ENCODE assay signal across 8 mouse cellular contexts in the genomic region with DNA sequence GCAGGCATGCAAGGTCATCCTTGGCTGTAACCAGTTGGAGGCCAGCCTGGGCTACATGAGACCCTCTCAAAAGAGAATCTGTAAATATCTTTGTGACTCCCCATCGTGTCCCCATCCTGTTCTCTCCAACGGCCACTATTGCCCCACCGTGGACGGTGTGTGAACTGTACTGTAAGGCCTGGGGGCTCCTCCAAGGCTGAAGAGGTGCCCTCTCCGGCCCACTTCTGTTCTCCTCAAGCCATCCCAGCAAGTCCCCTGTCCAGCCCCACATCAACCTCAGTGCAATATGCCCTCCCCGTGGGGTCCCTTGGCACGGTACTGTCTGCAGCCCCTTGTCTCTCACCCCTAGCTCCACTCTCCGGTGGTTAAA. TPM values are rescaled to one million over a fixed set of nuclear protein-coding genes. Genes with fewer than 3 reads are reported as not detected.
DNase-seq lines count a peak whose midpoint lies in the region; ATAC-seq and TF ChIP-seq lines count a peak whose summit lies in the region.
"Had no signal": no experiment of that assay in that cellular context is flagged by ENCODE, and none has a peak within 500 bp of the region (broad histone marks: within the 10 kb centered on the region; RNA-seq: fewer than 3 reads in every experiment).

No protein-coding gene starts in this region.

- WGBS in lung, postnatal 0 days: 39% methylated on average over 8 of the region's 8 CpGs
- 43% methylated on average over 8 of the region's 8 CpGs for WGBS in heart, embryonic 11.5 days (ENCODE audit: insufficient replicate concordance)
- WGBS in liver, embryonic 11.5 days: 39% methylated on average over 8 of the region's 8 CpGs

- TF ChIP-seq EP300 in lung, postnatal 0 days (IDR thresholded peaks at IDR 0.05): no peak; the same call in 1 of the 2 replicates

- intact Hi-C loops in gastrocnemius, postnatal 36 days (cut with DNase I): no loop called here

- H3K27ac ChIP-seq in lung, postnatal 0 days (ENCODE audit: low read length): peak overlapping the region; percentile 89; the same call in 1 of the 2 replicates
- H3K27ac ChIP-seq in heart, embryonic 11.5 days (ENCODE audit: low read depth, low read length): peak overlapping the region; percentile 85; the same call in 1 of the 2 replicates
- peak overlapping the region; percentile 78 for H3K27ac ChIP-seq in liver, embryonic 11.5 days (ENCODE audit: low read depth, low read length)

- 0 out of 2 replicates have a peak overlapping the region, but pooled peaks have one; percentile 96 for H3K4me3 ChIP-seq in lung, postnatal 0 days (ENCODE audit: low read depth, low read length)
- peak overlapping the region; percentile 96 for H3K4me3 ChIP-seq in heart, embryonic 11.5 days (ENCODE audit: low read depth, low read length)
- H3K4me3 ChIP-seq in liver, embryonic 11.5 days (ENCODE audit: low read depth, low read length): peak overlapping the region; percentile 97

- no peaks in the 10 kb centered on the region for H3K27me3 ChIP-seq in lung, postnatal 0 days (replicated peaks; ENCODE audit: insufficient read depth, low read length)
- H3K27me3 ChIP-seq in heart, embryonic 11.5 days (ENCODE audit: control insufficient read depth, insufficient read depth, low read length): no peaks in the 10 kb centered on the region
- no peaks in the 10 kb centered on the region for H3K27me3 ChIP-seq in liver, embryonic 11.5 days (replicated peaks; ENCODE audit: control insufficient read depth, insufficient read depth, low read length)

- H3K4me1 ChIP-seq in lung, postnatal 0 days (ENCODE audit: insufficient read depth, low read depth, low read length): peaks cover 10% of the 10 kb centered on the region
- peaks cover 37% of the 10 kb centered on the region for H3K4me1 ChIP-seq in heart, embryonic 11.5 days (ENCODE audit: control insufficient read depth, insufficient read depth, low read length)
- H3K4me1 ChIP-seq in liver, embryonic 11.5 days (replicated peaks; ENCODE audit: control insufficient read depth, insufficient read depth, low read length): peaks cover 34% of the 10 kb centered on the region

- H3K9ac ChIP-seq in lung, postnatal 0 days (replicated peaks; ENCODE audit: low read depth): peak overlapping the region; percentile 23
- peak overlapping the region; percentile 72; the same call in 1 of the 2 replicates for H3K9ac ChIP-seq in heart, embryonic 11.5 days (ENCODE audit: low read depth, low read length)
- H3K9ac ChIP-seq in liver, embryonic 11.5 days (ENCODE audit: low read depth, low read length): peak overlapping the region; percentile 63

- TF ChIP-seq CTCF in lung, postnatal 0 days (IDR thresholded peaks at IDR 0.05): peak; percentile 54

- H3K36me3 ChIP-seq in lung, postnatal 0 days (ENCODE audit: insufficient read depth, low read length): peaks cover 18% of the 10 kb centered on the region
- H3K36me3 ChIP-seq in heart, embryonic 11.5 days (ENCODE audit: control insufficient read depth, insufficient read depth, low read length): peaks cover 25% of the 10 kb centered on the region
- H3K36me3 ChIP-seq in liver, embryonic 11.5 days (ENCODE audit: control insufficient read depth, insufficient read depth, low read length): peaks cover 36% of the 10 kb centered on the region

- H3K9me3 ChIP-seq in lung, postnatal 0 days (ENCODE audit: low read length): no peaks in the 10 kb centered on the region
- H3K9me3 ChIP-seq in heart, embryonic 11.5 days (replicated peaks; ENCODE audit: control insufficient read depth, low read length): no peaks in the 10 kb centered on the region
- no peaks in the 10 kb centered on the region for H3K9me3 ChIP-seq in liver, embryonic 11.5 days (ENCODE audit: control insufficient read depth, low read length)

- ATAC-seq in lung, postnatal 0 days: no peak
- no peak for ATAC-seq in heart, embryonic 11.5 days (replicated peaks; ENCODE audit: insufficient number of reproducible peaks, low FRiP score, low TSS enrichment)
- no peak for ATAC-seq in liver, embryonic 11.5 days (replicated peaks; ENCODE audit: low FRiP score)
- no peak for ATAC-seq in megakaryocyte progenitor cell, adult 5-6 weeks (replicated peaks; ENCODE audit: poor library complexity)

- peak overlapping the region; percentile 67 for H3K4me2 ChIP-seq in lung, postnatal 0 days (replicated peaks; ENCODE audit: low read depth, low read length)
- H3K4me2 ChIP-seq in heart, embryonic 11.5 days: peak overlapping the region; percentile 87
- peak overlapping the region; percentile 96 for H3K4me2 ChIP-seq in liver, embryonic 11.5 days

- DNase-seq in lung, postnatal 0 days (ENCODE audit: low spot score): no peak
- no peak for DNase-seq in lung, postnatal 25 days (ENCODE audit: low spot score)
- DNase-seq in brain, adult 2 months (ENCODE audit: low read depth, low spot score): peak; percentile 35
- DNase-seq in liver, embryonic 11.5 days (ENCODE audit: low spot score): no peak
- no peak for DNase-seq in gastrocnemius, postnatal 36 days

RNA-seq across cellular contexts. Expression of gene Cactin, which starts 1.6 kb away (rescaled TPM):
- 20.3 and 23.0 TPM in 2 replicates for polyA plus RNA-seq in lung, postnatal 0 days (2015; fragmentation: Nextera tagmentation; extraction: Ambion mirVana)
- 20.2 and 25.0 TPM in 2 replicates for polyA plus RNA-seq in heart, embryonic 11.5 days (2014; fragmentation: Nextera tagmentation; extraction: Ambion mirVana)
- polyA plus RNA-seq in liver, embryonic 11.5 days (2014; fragmentation: Nextera tagmentation; extraction: Ambion mirVana): 49.9 and 51.9 TPM in 2 replicates
- total RNA-seq in megakaryocyte progenitor cell, adult 5-6 weeks (2015): 7.1 and 7.6 TPM in 2 replicates
- total RNA-seq in megakaryocyte progenitor cell, adult 5-6 weeks (2017): 30.8 and 32.7 TPM in 2 replicates
- total RNA-seq in gastrocnemius, postnatal 36 days (2021): 10 to 100 TPM in 1 of 2 experiments, 1 to 10 TPM in 1; 7.6 to 10.2 TPM

RNA-seq across cellular contexts. Expression of gene Tbxa2r, which starts 9.2 kb away (rescaled TPM):
- 19.6 and 28.4 TPM in 2 replicates for polyA plus RNA-seq in lung, postnatal 0 days (2015; fragmentation: Nextera tagmentation; extraction: Ambion mirVana)
- polyA plus RNA-seq in heart, embryonic 11.5 days (2014; fragmentation: Nextera tagmentation; extraction: Ambion mirVana): 10.9 and 11.2 TPM in 2 replicates
- 7.8 and 7.9 TPM in 2 replicates for polyA plus RNA-seq in liver, embryonic 11.5 days (2014; fragmentation: Nextera tagmentation; extraction: Ambion mirVana)
- total RNA-seq in megakaryocyte progenitor cell, adult 5-6 weeks (2015): 0.20 and 0.47 TPM in 2 replicates
- 0.47 TPM in 1 of 2 replicates, not detected in the other for total RNA-seq in megakaryocyte progenitor cell, adult 5-6 weeks (2017)
- total RNA-seq in gastrocnemius, postnatal 36 days (2021): under 1 TPM; 0.87 to 0.99 TPM

RNA-seq across cellular contexts. Expression of gene Gipc3, which starts 23.8 kb away (rescaled TPM):
- 0.33 and 0.55 TPM in 2 replicates for polyA plus RNA-seq in lung, postnatal 0 days (2015; fragmentation: Nextera tagmentation; extraction: Ambion mirVana)
- polyA plus RNA-seq in heart, embryonic 11.5 days (2014; fragmentation: Nextera tagmentation; extraction: Ambion mirVana): not detected in 2 replicates
- polyA plus RNA-seq in liver, embryonic 11.5 days (2014; fragmentation: Nextera tagmentation; extraction: Ambion mirVana): not detected in 2 replicates
- 0.32 TPM in 1 of 2 replicates, not detected in the other for total RNA-seq in megakaryocyte progenitor cell, adult 5-6 weeks (2015)
- total RNA-seq in megakaryocyte progenitor cell, adult 5-6 weeks (2017): 0.17 TPM in 1 of 2 replicates, not detected in the other
- total RNA-seq in gastrocnemius, postnatal 36 days (2021): 1 to 10 TPM; 1.1 to 1.3 TPM
- total RNA-seq: common myeloid progenitor, adult 5-6 weeks had no signal

RNA-seq across cellular contexts. Expression of gene Pip5k1c, which starts 26.6 kb away (rescaled TPM):
- 31.2 and 32.4 TPM in 2 replicates for polyA plus RNA-seq in lung, postnatal 0 days (2015; fragmentation: Nextera tagmentation; extraction: Ambion mirVana)
- 30.2 and 32.1 TPM in 2 replicates for polyA plus RNA-seq in heart, embryonic 11.5 days (2014; fragmentation: Nextera tagmentation; extraction: Ambion mirVana)
- polyA plus RNA-seq in liver, embryonic 11.5 days (2014; fragmentation: Nextera tagmentation; extraction: Ambion mirVana): 40.0 and 42.5 TPM in 2 replicates
- total RNA-seq in megakaryocyte progenitor cell, adult 5-6 weeks (2015): 18.9 and 24.6 TPM in 2 replicates
- total RNA-seq in megakaryocyte progenitor cell, adult 5-6 weeks (2017): 32.4 and 37.4 TPM in 2 replicates
- total RNA-seq in gastrocnemius, postnatal 36 days (2021): 10 to 100 TPM; 21.4 to 23.2 TPM

RNA-seq across cellular contexts. Expression of gene Tjp3, which starts 27.9 kb away (rescaled TPM):
- 24.1 and 30.8 TPM in 2 replicates for polyA plus RNA-seq in lung, postnatal 0 days (2015; fragmentation: Nextera tagmentation; extraction: Ambion mirVana)
- polyA plus RNA-seq in heart, embryonic 11.5 days (2014; fragmentation: Nextera tagmentation; extraction: Ambion mirVana): 0.90 and 1.4 TPM in 2 replicates
- polyA plus RNA-seq in liver, embryonic 11.5 days (2014; fragmentation: Nextera tagmentation; extraction: Ambion mirVana): 1.8 TPM in 2 replicates
- total RNA-seq in megakaryocyte progenitor cell, adult 5-6 weeks (2015): 2.3 TPM in 2 replicates
- total RNA-seq in megakaryocyte progenitor cell, adult 5-6 weeks (2017): 3.9 and 5.2 TPM in 2 replicates
- not detected for total RNA-seq in gastrocnemius, postnatal 36 days (2021)
